Mouse (Mus musculus) CD4-positive helper T cell, adult 2 months (primary cell): ENCODE measurements around the gene Vps16.

Source experiments
- DNase-seq: peaks from one replicate; pipeline ENCODE4 v3.0.0-alpha.2; 2012; ENCODE audit warnings: low read depth, missing footprints, low spot score

The Vps16 gene

DNA sequence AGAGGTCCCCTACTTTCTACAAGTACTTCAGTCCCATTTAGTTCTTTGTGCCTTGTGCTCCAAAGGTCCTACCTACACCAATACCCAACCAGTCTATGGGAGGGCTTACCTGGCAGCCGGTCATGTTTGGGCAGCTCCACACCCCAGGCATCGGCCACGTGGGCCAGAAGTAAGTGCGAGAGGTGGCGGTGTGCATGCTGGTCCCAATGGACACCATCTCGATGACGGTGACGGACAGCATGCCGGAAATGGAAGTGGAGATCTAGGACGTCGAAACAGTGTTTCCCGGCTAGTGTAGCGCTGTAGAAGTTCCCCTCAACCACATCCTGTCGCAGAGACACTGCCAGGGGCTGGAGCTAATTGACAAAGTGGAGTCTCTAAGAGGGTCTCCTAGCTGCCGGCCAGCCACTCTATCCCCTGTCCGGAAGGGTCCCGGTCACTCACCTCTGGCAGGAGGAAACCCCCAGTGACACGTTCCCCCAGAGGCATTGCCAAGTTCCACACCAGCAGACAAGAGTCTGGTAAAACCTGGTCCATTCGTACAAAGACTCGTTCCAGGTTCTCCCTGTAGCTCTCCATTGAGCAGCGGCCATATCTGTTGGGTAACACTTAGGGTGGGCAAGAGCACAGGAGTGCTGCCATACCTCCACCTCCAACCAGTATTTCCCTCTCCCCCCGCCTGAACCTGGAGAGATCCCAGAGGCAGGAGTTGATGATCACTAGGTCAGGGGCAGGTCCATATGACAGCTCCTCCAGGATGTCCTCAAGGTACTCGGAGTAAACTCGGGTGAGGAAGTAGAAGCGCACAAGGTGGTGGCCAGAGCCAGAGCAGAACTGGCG is 2.1 kb upstream of the Vps16 start:
- DNase-seq: no peak

DNA sequence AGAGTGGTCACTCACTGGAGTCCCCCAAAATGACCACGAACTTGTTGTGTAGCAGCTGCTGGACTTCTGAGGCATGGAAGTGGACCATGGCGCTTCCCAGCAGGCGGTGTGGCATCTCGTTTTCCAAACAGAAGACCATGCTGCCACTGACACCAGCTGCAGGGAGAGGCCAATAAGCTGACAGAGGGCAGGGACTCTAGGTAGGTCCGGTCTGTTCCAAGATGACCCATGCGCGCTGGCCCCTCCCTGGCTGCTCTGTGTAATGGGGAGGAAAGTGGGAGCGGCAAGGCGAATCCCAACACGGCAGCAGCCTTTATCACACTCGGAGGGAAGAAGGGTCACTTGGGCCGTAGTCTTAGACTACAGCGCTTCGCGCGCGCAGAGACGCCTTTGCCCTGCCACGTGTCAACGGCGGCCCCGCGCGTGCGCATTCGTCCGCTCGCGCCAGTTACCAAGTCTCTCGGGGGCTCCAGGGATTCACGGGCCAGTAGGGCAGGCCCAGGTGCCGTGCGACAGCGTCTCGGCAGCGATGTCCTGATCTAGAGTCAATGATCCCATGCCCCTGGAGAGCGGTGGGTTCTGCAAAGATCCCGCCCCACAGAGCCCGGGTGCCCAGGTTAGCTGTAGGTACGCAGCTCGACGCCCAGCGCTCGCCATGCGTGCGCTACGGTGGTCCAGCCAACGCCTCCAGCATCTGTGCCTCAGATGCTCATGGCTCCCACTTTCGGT is 578 bp upstream of the Vps16 start:
- DNase-seq: peak; percentile 85

DNA sequence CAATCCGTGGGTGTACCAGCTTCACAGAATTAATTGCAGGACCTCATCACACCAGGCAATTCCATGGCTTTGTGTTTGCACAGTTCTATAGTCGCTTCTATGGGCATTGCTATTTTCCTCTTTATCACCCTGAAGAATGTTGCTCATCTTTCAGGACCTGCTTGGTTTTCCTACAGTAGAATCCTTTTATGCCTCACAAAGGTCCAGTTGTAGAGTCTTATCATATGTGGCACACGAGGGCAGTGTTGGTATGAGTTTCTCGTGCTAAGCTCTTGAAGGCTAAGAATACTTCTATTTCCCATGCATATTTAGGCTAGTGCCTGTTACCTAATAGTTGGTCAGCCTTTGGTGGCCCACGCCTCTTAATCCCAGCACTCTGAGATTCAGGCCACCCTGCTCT is 973 bp downstream of the Vps16 start:
- peak; percentile 17 for DNase-seq

DNA sequence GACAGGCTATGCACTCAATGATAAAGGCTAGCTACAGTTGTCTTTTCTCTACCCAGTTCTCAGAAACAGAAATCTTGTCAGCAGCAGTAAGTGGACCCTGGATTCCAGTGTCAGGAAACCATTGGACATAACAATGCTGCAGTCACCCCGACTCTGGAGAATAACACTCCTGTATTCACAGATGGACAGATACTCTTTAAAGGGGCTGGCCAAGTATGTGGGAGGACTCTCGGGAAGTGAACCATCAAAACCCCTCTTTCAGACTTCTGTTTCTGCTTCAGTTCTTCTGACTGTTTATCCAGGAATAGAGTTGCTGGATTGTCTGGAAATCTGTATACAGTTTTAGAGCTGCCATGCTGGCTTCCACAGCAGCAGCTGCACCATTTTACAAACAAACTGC is 5.7 kb downstream of the Vps16 start:
- no peak for DNase-seq

DNA sequence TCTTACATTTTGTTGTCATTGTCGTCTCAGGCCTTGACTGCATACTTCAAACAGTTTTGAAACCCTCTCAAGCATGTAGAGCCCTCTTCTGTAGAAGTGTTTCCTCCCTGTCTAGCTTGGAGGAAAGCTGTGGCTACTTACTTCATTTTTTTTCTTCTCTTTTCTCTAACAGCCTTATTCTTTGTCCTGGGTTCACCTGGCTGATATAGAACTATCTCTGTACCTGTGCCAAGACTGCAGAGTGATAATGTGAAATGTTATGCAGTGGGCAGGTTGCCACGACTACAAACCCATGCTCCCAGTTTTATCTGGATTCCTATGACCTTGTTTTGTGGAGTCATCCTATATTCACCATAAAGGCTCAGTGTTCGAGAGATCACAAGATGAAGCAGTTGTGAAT is 6.3 kb downstream of the Vps16 start:
- DNase-seq: no peak

DNA sequence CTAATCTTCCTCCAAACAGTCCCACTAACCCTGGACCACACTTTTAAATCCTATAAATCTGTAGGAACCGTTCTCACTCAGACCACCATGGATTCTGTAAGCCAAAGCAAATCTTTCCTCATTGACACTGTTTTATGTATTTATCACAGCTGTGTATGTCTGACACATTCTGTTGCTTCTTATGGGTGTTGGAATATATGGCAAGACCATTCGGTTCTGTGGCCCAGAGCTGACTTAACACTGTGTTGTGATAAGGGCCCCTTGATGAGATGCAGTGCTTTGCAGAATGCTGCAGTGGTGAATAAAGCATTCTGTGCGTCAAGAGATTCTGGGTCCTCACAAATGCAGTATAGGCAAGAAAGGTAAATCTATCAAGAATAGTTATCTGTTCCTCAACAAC is 8.0 kb downstream of the Vps16 start:
- DNase-seq: no peak

DNA sequence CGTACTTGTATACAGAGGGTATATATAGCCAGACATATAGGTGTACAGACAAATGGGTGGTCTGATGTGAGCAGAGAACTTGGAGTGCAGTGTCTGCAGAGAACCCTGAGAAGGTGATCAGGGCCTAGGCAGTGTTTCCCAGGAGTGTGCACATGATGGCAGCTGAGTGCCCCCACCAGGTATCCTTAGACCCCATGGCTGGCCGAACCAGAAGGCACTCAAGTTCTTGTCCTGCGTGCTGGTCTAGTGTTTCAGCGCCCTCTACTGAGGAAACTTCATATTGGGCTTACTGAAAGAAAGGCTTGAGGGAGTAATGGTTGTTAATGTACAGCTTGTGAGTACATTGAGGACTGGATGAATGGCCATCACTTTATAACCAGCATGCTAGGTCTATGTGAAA is 9.0 kb downstream of the Vps16 start:
- DNase-seq: peak; percentile 55

DNA sequence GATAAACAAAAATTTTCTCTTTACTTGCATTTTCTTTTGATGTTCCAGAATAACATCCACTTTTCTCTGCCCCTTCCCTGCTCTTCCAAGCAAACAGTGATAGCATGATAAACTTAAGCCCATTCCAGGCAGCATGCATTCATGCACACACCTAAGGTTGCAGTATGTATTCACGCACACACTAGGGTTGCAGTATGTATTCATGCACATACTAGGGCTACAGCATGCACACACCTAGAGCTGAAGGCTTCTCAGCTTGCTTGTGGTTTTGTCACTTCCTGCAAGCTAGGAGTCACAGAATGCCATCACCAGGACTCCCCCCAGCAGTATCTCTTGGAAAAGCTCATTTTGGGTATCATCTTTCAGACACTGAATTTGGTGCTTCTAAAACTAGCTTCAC is 12.6 kb downstream of the Vps16 start:
- DNase-seq: no peak

DNA sequence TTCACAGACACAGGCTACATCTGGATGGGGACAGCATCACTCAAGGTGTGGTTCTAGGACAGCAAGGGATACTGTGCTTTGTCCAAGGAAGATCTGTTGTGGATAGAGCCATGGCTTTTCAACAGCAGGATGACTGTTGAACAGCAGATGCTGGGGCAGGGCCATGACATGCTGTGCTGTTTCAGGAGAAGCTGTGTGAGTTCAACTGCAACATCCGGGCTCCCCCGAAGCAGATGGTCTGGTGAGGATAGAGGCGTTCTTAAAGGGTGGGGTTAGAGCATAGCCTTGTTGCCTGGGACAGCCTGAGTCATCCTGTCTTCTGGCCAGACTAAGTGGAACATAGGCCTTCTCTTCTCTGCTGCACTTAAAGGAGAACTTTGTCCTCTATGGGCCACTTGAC is 14.7 kb downstream of the Vps16 start:
- DNase-seq: no peak

DNA sequence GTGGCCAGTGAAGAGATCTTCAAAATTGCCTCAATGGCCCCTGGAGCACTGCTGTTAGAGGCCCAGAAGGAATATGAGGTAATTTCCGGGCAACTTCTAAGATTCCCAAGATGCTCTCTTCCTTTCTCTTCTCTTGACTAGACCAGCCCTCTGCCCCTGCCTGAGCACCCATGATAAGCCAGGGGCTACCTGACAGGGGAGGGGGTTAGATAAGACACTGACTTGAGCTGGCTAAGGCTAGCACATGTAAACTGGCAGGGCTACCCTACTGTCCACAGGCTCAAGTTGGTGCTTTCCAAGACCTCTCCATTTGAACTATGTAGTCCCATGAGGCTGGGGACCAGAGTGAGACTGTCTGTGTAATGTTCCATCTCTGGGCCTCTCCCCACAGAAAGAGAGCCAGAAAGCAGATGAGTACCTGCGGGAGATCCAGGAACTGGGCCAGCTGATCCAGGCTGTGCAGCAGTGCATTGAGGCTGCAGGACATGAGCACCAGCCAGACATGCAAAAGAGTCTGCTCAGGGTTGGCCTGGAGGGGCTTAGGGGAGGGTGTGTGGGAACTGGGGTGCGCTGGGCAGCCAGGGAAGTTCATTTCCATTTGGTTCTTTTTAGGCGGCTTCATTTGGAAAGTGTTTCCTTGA is 15.8 kb downstream of the Vps16 start:
- DNase-seq: no peak

DNA sequence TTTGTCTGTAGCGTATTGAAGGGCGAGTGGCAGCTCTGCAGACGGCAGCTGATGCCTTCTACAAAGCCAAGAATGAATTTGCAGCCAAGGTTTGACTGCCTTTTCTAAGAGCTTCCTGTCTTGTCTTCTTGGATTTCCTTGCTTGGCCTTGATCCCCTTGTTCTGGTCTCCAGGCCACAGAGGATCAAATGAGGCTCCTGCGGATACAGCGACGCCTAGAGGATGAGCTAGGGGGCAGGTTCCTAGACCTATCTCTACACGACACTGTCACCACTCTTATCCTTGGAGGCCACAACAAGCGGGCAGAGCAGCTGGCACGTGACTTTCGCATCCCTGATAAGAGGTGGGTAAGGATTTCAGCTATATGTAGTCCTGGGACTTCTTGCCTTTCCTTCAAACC is 18.0 kb downstream of the Vps16 start:
- no peak for DNase-seq

DNA sequence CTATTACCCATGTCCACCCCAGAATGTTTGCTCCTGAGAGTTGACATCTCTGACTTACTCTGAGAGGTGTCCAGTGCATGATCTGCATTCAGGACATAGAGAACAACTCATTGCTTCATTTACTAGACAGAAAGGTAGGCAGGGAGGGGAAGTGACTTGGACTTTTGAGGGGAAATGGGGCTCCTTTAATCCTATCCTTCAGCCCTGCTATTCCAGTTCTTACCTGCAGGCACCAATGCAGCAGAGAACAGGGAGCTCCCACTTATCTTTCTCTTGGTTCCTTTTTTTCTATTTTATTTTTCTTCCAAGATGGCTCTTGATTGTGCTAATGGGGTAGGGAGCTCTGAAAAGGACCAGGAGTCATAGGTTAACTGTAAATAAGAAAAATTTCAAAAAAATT is 24.3 kb downstream of the Vps16 start:
- DNase-seq: no peak

DNA sequence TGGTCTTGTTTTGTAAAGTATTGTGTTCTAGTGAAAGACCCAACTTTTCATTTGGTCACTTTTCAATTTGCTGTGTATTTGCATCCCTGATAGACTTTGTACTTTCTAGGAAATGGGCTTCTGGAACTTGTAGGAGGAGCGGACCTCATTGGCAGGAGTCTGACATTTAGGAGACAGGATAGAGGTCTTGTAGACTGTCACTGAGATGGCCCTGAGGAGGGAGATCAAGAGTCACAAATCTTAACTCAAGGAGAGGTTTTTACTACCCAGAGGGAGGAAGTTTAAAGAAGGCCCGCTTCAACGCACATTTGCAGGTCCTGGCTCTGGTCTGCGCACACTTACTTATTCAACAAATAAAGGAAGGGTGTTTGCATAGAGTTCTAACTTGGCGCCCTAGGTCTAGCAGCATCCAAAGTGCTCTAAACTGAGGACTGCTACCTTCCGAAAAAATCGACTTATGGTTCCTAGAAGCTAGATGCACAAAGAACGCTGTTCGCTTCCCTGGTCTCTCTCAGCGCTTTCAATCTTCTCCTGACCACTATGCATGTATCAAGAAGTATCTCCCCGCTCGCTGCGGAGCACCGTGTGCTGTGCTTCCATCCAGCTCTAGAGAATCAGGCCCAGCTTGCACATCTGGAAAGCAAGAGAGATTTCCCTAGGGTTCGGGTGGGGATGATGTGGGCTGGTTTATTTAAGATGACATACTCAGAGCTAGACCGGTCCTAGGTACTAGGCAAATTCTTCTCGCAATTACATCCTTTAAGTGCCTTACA is 25.1 kb downstream of the Vps16 start:
- DNase-seq: peak; percentile 30

DNA sequence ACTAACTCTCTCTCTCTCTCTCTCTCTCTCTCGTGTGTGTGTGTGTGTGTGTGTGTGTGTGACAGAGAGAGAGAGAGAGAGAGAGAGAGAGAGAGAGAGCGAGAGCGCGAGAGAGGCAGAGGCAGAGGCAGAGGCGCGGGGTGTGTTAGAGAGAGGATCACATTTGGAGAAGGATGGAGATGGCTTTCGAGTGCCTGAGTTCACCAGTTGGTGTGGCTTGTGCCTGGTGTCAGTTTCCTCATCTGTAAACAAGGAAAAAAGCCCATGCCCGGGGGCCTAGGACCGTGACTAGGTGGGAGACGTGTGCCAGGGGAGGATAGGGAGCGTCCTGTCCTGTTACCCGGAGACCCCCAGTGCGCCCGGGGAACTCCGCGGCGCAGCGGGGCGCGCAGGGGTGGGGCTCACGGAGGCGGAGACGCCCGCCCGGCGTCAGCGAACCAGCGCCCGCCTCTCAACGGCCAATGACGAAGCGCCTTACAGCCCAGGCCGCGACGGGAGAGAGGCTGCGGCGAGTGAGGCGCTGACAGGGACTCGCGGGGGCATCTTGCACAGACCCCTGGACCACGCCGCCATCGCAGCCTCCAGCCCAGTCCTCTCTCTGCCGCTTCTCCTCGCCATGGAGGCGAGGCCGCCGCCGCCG is 25.8 kb downstream of the Vps16 start, which contains the start of gene Ptpra:
Gene Ptpra (plus strand): TSS at position 485 of the 640 bp plus-strand sequence.
- peak; percentile 92 for DNase-seq

DNA sequence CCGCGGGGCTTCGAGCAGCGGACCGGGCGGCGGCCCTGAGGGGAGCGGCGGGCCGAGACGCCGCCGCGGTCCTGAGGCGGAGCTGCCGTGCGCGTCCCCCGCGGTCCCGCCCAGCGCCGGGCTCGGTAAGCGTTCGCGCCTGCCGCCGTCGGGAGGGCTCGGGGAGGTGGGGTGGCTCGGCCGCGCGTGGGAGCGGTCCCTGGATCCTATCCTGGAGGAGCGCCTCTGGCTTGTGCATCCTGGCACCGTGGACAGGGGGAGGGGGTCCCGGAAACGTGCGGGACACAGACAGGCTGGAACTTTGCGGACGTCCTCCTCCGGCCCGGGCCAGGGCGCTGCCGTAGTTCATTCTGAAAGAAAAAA is 26.3 kb downstream of the Vps16 start:
- no peak for DNase-seq

DNA sequence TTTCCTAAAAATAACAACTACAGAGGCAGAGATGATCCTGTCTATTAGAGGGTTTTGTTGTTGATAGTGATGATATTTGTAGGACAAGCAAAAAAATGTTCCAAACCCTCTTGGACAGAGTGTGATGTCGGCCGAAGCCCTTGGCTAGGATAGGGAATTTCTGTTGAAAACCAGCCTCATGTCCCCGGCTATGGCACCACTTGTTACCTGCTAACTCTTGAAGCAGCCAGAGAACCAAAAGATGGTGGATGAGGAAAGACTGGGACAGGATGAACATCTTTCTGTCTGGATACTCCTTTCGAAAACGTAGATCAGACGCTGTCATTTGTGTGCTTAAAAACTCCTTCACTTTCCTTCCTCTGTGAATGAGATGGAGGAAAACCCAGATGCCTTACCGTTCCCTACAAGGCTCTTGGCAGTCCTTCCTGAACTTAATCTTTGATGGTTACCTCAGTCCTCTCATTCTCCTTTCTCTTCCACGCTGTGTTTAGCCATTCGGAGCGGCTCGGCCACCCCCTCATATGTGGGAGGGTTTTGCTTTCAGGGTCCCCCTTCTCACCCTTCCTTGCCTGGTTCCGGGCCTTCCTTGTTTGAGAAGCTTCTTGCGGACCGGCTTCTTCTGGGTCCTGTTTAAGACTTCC is 27.1 kb downstream of the Vps16 start:
- no peak for DNase-seq

DNA sequence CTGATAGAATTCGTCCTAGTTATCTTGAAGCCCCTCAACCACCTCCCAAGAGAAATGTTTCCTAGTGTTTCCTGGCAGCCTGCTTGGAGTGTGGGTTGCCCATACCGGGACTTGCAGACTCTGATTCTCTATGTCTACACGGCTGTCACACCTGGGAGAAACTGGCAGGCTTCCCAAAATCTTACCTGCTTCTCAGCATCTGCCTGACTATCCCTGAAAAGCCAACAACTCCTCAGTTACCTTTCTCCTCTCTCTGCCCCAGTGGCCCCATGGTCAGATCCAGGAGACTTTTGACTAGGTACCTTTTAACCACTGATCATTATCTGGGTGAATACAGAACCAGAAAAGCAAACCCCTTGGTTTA is 27.6 kb downstream of the Vps16 start:
- DNase-seq: peak; percentile 17

DNA sequence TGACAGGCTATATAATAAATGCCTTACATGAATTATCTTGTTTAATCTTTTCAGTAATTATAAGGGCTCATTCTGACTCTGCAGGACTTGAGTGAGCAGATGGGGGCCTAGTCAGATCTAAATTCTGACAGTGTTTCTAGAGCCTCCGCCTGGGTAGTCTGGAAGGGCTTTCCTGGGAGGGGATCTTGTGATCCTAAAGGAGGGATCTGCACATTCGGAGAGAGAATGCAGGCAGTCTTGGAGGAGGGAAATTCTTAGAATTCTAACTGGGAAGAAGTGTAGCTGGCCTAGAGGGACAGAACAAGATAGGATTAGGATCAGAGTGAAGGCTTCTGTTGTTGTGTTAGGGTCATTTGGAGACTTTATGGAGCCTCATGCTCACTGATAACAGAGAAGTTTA is 28.1 kb downstream of the Vps16 start:
- no peak for DNase-seq

DNA sequence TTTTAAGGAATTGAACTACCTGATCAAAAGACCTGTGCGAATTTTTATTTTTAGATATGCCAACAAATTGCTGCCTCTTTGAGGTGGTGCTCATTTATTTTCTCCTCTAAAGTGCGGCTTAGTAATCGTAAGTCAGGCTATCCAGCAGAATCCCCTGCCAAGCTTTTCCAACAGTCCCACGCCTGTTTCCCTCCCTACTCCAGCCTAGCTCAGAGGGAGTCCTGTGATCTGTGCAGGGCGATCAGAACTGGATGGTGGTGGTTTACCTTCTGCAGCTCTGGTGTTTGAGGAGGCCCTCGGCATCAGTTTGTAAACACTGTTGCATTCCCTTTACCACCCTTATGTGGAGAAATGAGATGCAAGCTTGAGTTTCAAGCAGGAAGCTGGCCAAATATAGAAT is 29.3 kb downstream of the Vps16 start:
- DNase-seq: no peak

DNA sequence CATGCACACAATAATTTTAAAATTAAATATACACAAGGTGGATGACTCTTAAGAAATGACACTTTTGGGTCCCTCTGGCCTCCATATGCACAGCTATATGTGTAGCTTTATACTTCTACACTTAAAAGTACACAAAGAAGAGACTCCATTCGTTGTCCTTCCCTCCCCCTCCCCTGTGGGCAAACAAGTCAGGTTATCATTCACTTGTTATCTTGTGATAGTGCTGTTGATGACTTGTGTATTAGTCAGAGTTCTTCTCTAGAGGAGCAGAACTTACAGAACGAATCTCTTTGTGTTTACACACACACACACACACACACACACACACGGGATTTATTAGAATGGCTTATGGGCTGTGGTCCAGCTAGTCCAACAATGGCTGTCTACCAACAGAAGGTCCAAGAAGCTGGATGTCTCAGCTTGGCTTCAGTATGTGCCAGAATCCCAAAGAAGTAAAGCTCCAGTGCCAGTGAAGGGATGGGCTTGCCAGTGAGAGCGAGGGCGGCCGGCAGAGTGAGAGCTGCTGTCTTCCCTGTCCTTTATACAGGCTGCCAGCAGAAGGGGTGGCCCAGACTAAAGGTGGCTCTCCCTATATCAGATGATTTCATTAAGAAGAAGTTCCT is 30.7 kb downstream of the Vps16 start:
- DNase-seq: no peak

DNA sequence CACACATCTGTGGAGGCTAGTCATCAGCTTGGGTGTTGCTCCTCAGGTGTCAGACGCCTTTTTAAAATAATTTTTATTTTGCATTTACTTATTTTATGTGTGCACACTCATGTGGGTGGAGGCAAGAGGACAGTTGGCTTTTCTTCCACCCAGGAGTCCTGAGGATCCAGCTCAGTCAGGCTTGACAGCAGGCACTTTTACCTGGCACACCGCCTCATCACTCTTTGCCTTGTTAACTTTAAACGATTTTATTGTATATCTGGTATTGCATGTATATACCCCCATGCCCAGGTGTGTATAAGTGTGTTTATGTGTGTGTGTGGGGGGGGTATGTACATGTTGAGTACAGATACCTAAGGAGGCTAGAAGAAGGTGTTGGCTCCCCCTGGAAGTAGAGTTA is 33.7 kb downstream of the Vps16 start:
- no peak for DNase-seq
